Mouse (Mus musculus) retina, postnatal 1 day (tissue): ENCODE data around the gene Klf4.

ENCODE experiments used
- DNase-seq: peaks from one replicate; pipeline ENCODE4 v3.0.0-alpha.2; 2012

Klf4 gene

DNA sequence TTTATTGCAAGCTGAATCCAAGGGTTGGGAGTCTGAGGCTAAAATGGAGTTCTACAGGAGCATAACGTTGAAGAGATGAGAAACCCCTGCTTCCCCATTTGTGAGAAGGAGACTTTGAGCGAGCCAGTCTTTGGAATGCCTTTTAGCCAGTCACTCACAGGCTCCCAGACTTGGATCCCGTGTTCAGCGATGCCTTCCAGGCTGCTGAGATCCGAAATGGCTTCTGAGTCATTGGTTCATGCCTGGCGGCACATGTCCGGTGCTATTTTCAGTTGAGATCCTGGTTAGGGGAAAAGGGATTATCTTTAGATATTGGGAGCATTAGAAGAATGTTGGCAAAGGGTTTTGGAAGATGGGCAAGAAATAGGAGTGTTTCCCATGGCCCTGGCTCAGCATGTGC lies 14.8 kb downstream of the Klf4 start:
- DNase-seq = no peak

DNA sequence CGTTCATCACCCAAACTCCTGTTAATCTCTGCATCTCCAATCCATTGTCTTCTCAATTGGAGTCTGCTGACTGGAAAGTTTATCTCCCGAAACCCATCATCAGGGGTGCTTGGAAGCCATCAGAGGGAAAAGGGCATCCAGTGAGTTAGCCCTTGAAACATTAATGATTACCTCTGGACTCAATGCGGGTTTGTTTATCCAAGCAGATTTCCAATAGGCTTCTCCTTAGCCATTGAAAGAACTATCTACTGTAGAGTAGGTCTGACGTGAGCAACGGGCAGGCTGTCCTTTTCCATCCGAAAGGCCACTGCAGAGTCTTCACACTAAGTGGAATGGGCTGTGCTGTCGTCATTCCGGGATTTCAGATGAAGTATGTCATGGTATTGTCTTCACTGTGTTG lies 16.2 kb downstream of the Klf4 start:
- DNase-seq = no peak

- DNase-seq = peak; percentile 87
Measured at GRCm38 (mm10) chr4:55514733-55515176, 17.5 kb downstream of the Klf4 start.

DNA sequence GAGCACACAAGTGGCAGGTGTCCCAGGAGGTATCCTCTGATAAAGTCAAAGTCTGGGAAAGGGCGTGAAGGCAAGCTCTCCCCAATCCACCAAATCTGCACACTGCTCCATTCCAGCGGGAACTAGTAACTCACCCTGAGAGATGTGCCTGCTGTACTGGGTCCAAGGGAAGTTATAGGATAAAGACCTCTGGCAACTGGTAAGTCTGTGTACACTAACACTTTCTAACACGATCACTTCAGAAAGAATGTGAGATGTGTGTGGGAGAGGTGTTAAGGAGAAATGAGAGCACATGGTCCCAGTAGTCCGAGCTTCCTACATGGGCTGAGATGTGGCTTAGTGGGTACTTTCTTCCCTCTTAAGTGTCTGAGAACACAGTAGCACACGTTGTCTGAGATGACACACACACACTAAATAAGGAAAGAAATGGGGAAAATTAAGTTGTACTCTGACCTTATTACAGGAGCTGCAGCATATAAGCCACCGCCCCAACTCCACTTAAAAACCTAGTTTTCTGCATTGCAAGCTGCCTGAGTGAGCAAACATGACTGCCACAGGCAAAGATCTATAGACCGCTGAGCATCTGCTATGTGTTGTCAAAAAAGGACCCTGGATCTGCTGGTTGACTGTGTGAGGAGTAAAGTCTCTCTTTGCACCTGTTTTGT lies 18.5 kb downstream of the Klf4 start:
- no peak for DNase-seq

GRCm38 (mm10) chr4:55511389-55511788 lies 20.9 kb downstream of the Klf4 start:
- no peak for DNase-seq

DNA sequence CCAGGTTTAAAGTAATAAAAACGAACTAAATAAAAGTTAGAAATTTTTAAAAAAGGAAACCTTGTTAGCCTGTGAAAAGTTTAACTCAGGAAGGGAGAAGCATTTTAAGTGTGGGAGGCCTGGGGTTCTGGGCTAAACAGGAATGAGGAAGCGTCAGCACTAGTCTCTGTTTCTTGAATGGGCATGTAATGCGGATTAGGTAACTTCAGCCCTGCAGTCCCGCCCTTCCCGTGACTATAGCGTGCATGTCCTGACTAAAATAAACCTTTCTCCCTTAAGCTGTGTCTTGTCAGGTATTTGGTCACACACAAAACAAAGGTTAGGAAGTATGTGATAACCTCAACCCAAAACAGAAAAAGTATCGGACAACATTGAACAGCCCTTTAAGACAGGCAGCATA lies 23.6 kb downstream of the Klf4 start:
- DNase-seq = no peak

DNA sequence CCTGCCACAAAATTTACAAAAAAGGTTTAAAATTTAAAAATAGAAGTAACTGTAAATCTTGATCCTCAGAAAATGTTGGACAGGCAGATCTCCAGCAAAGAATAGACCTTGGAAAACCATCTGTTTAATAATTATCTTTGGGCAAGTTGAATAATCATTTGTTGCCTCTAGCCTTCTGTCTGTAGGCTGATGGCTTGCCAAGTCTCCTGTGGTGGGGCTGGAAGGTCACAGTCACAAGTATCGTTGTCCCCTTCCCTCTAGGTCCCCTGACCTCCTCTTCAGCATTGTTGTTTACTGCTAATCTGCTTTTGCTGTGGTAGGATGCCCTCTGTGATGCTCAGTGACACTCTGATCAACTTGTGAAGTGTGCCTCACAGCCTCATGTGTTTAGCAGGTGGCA lies 33.6 kb downstream of the Klf4 start:
- DNase-seq = no peak

DNA sequence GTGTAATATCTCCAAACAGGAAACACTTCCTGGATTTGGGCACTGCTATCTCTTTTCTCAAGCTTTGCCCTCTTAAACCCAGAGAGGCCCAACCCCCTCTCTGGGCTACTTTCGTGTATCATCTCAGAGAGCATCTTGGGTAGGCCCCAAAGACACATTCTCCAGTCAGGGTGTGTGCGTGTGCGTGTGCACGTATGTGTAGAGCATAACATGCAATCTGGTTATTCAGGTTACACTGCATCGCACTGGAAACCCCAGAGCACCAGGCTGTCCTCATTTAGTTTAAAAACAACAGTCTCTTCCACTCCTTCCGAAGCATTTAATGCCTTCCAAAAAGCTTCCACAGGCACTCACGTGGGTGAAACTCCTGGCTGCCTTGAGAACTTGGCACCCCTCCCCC lies 35.9 kb downstream of the Klf4 start:
- DNase-seq = no peak

DNA sequence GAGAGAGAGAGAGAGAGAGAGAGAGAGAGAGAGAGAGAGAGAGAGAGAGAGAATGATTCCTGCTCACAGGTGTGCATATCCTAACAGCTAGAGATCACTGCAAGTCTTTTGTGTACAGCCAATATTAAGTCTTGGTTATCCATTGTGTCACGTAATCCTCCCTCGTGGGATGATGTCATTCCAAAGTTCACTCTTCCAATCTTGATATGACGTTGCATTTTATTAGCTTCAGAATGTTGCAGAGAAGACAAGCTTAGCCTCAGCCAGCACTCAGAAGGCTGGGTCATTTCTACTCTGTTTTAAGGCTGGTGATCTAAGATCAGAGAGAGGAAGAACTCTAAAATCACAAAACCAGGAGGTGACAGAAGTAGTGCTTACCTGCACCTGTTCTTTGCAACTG lies 39.0 kb downstream of the Klf4 start:
- DNase-seq = no peak

DNA sequence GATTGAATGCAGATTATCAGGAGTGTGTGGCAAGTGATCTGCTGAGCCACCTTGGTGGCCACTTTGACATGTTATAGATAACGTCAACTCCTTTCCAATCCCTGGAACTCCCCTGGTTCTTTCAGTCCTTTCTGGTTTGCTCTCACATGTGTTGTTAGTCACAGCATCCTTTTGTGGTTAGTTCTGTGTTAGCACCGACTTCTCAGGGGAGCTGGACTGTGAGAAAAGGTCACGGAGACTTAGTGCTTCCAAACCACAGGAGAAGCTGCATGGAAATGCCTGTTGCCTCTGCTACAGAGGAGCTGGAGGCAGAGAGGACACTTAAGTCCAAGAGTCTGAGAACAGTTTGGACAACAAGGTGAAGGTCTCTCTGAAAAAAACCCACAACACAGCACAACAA lies 42.9 kb downstream of the Klf4 start:
- DNase-seq = no peak

GRCm38 (mm10) chr4:55488604-55489003 lies 43.7 kb downstream of the Klf4 start:
- no peak for DNase-seq

DNA sequence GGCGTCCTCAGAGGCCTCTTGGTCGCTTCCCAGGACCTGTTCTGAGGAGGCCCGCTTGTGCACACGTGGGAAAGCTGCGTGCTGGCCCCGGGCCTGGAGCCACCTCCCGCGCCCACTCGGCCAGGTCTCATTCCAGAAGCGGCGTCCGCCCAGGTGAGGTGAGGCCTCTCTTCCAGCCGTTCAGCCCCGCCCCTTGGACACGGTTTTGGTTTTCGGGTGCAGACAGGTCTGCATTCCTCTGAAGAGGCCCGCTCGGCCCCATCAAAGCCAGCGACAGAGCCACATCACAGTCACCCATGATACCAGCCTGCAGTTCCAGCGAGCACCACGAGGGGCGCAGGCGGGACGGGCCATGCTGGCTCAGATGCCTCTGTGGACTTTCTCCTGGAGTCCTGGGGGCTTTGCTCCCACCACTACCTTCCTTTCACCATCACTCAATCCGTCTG lies 51.9 kb downstream of the Klf4 start:
- DNase-seq = peak; percentile 82

DNA sequence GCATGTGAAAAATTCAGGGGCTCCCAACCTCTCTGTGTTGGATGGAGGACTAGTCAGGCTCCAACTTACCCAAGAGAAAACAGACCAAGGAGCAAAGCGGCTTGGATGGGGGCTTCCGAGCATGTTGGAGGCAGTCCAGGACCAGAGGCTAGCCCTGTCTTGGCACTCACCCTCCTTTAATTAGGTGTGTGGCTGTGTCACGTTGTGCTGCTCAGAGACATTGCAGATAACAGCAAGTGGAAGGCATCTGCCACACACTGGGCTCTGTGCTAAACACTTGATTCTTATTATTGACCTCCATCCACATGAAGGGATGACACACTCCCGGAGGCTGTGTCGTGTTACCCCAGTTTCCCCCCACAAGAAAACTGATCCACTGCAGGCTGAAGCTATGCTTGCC lies 53.9 kb downstream of the Klf4 start:
- no peak for DNase-seq

DNA sequence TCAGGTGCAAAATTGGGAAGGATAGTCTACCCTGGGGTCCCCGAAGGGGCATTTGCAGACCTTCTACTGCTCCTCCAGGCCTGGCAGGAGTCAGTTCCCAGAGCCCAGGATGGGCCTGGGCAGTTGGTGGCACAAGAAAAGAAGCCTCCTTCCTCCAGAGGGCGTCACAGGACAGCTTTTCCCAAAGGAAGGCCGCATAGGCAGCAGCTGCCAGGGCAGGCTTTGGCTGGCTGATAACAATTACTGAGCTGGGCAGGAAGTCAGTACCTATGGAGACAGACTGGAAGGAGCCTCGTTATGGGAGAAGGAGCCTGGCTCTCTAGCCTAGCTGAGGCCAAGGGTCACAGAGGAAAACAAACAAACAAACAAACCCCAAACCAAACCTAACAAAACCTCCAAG lies 54.3 kb downstream of the Klf4 start:
- DNase-seq = peak; percentile 36

DNA sequence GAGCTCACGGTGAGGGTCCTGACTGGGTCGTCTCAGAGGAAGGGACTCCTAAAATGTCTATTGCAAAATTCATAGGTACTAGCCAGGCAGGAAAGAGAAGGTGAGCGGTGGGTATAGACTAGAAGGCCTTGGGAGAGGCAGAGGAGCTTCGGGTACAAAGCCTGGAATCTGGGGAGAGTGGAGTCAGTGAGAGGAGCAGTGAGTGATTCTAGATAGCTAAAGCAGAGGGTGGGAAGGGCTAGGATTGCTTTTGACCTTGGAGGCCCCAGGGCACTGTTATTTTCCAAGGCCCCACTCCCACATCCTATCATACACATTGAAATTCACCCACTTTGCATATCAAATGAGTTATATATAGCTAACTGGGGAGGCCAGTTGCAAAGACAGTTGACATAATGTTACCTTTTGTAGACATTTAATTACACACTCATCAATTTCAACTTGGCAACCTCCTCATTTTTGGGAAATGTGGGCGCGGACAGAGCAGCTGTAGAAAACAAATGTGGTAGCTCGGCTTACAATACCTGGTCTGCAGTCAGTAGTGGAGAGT lies 55.0 kb downstream of the Klf4 start:
- DNase-seq = no peak
